Mouse (Mus musculus): ENCODE data around the gene Pgk2. TPM values are rescaled to one million over a fixed set of nuclear protein-coding genes. Genes with fewer than 3 reads are reported as not detected.
"Not testable (repeated sequence)": the region's sequence is repeated elsewhere in the genome, so short reads cannot be mapped to it uniquely, and the experiment has no call there.

Gene Pgk2
- polyA plus RNA-seq (2014; fragmentation: Nextera tagmentation; extraction: Ambion mirVana), result not detected in 2 replicates

DNA sequence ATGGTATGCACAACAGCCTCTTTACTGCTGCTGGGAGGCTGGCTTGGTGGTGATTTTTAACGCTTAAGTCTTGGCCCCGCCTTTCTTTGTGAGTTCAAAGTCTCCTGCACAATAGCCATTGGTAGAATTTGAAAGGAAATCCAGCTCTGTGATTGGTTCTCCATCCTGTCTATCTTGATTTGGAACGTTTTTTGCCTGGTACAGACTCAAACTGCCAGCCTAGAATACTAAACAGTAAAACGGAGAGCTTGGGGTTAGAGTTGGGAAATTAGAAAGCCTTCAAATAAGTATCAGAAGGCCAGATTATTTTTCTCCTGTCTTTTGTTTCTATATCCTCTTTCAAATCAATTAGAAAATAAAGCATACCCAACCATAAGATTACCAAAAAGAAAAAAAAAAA, at the start of gene Pgk2:
Gene Pgk2 (minus strand): TSS at position 101 of the 400 bp plus-strand sequence.
- H3K27me3 ChIP-seq (ENCODE audit: control insufficient read depth, insufficient read depth, low read length), result no peaks in the 10 kb centered on the region
- H3K4me3 ChIP-seq (ENCODE audit: low read length), result no peak within 1 kb of the TSS
- H3K4me2 ChIP-seq (replicated peaks; ENCODE audit: low read depth, low read length), result no peak within 1 kb of the TSS
- 78% methylated on average over 4 of the region's 4 CpGs for WGBS
- H3K4me1 ChIP-seq (ENCODE audit: control insufficient read depth, insufficient read depth, low read length), result no peaks in the 10 kb centered on the region
- no peak for ATAC-seq (ENCODE audit: low FRiP score, low TSS enrichment)
- no peak within 1 kb of the TSS for H3K27ac ChIP-seq (ENCODE audit: low read depth, low read length)
- no peak within 1 kb of the TSS for H3K9ac ChIP-seq (ENCODE audit: low read depth, low read length)
- H3K36me3 ChIP-seq (ENCODE audit: control insufficient read depth, insufficient read depth, low read length), result no peaks in the 10 kb centered on the region
- no peaks in the 10 kb centered on the region for H3K9me3 ChIP-seq (ENCODE audit: control insufficient read depth, low read length)

DNA sequence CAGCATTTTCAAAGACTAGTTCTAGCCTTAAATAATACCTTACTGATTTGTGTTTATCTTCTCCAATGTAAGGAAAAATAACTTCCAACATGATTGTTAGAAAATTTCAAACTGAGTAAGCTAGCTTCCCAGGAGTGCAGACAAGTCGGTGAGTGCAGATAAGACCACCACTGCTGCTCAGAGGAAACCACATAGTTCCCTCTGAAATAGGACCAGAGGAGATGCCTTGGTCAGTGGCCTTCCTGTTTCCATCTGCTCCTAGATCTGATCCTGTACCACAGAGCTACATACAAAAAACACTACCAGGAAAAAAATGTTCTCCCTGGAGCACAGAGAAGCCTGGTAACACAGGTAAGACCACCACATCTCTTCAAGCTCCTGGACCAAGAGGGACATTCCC, 44.0 kb upstream of the Pgk2 start:
- Histone ChIP-seq H3K36me3 (ENCODE audit: control insufficient read depth, insufficient read depth, low read length) (no peaks in the 10 kb centered on the region), H3K4me1 (ENCODE audit: control insufficient read depth, insufficient read depth, low read length) (no peaks in the 10 kb centered on the region), H3K27ac (ENCODE audit: low read depth, low read length) (no peak overlapping the region), H3K4me3 (ENCODE audit: low read length) (no peak overlapping the region), H3K9me3 (ENCODE audit: control insufficient read depth, low read length) (no peaks in the 10 kb centered on the region), H3K9ac (ENCODE audit: low read depth, low read length) (no peak overlapping the region), H3K4me2 (replicated peaks; ENCODE audit: low read depth, low read length) (no peak overlapping the region), H3K27me3 (ENCODE audit: control insufficient read depth, insufficient read depth, low read length) (no peaks in the 10 kb centered on the region)
- WGBS, result 84% methylated on average over 1 of the region's 1 CpGs
- ATAC-seq (ENCODE audit: low FRiP score, low TSS enrichment), result no peak

DNA sequence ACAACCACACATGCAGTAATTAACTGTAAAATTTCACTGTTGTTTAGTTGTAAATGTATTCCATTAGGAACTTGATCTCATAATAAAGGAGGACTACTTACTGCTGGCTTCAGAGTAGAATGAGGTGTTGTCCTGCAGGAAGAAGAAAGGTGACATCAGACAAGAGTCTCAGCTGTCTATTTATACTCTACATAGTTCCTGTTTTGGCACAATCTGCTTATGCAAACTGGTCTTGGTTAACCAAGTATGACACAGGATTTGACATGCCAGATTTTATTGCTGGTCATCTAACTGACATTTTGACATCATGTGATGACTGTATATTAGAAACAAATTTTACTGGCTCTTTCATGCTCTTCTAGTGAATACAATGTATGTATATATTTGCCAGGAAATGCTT, 33.7 kb upstream of the Pgk2 start, which contains the start of gene Crisp3:
Gene Crisp3 (minus strand): TSS at position 154 of the 400 bp plus-strand sequence.
- Histone ChIP-seq H3K4me3 (ENCODE audit: low read length) (no peak within 1 kb of the TSS), H3K36me3 (ENCODE audit: control insufficient read depth, insufficient read depth, low read length) (no peaks in the 10 kb centered on the region), H3K9ac (ENCODE audit: low read depth, low read length) (no peak within 1 kb of the TSS), H3K27me3 (ENCODE audit: control insufficient read depth, insufficient read depth, low read length) (no peaks in the 10 kb centered on the region), H3K9me3 (ENCODE audit: control insufficient read depth, low read length) (no peaks in the 10 kb centered on the region), H3K4me2 (replicated peaks; ENCODE audit: low read depth, low read length) (no peak within 1 kb of the TSS), H3K4me1 (ENCODE audit: control insufficient read depth, insufficient read depth, low read length) (no peaks in the 10 kb centered on the region), H3K27ac (ENCODE audit: low read depth, low read length) (no peak within 1 kb of the TSS)
- ATAC-seq (ENCODE audit: low FRiP score, low TSS enrichment), result no peak

DNA sequence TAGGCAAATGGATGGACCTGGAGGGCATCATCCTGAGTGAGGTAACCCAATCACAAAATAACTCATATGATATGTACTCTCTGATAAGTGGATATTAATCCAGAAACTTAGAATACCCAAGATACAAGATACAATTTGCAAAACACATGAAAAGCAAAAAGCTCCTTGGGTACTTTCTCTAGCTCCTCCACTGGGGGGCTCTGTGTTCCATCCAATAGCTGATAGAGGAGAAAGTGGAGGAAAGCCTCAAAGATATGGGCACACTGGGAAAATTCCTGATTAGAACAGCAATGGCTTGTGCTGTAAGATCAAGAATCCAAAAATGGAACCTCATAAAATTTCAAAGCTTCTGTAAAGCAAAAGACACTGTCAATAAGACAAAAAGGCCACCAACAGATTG, 6.6 kb downstream of the Pgk2 start:
- not testable (repeated sequence) for H3K9me3 ChIP-seq (ENCODE audit: control insufficient read depth, low read length); H3K36me3 ChIP-seq (ENCODE audit: control insufficient read depth, insufficient read depth, low read length); H3K27ac ChIP-seq (ENCODE audit: low read depth, low read length); H3K4me2 ChIP-seq (replicated peaks; ENCODE audit: low read depth, low read length); ATAC-seq (ENCODE audit: low FRiP score, low TSS enrichment); H3K9ac ChIP-seq (ENCODE audit: low read depth, low read length); H3K27me3 ChIP-seq (ENCODE audit: control insufficient read depth, insufficient read depth, low read length); H3K4me1 ChIP-seq (ENCODE audit: control insufficient read depth, insufficient read depth, low read length); H3K4me3 ChIP-seq (ENCODE audit: low read length)

DNA sequence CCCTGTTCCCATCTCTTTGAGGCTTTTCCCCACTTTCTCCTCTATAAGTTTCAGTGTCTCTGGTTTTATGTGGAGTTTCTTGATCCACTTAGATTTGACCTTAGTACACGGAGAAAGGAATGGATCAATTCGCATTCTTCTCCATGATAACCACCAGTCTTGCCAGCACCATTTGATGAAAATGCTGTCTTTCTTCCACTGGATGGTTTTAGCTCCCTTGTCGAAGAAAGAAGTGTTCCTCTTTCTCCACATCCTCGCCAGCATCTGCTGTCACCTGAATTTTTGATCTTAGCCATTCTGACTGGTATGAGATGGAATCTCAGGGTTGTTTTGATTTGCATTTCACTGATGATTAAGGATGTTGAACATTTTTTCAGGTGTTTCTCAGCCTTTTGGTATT, 18.2 kb downstream of the Pgk2 start:
- not testable (repeated sequence) for H3K36me3 ChIP-seq (ENCODE audit: control insufficient read depth, insufficient read depth, low read length); H3K27me3 ChIP-seq (ENCODE audit: control insufficient read depth, insufficient read depth, low read length); H3K4me2 ChIP-seq (replicated peaks; ENCODE audit: low read depth, low read length); H3K9ac ChIP-seq (ENCODE audit: low read depth, low read length); H3K4me1 ChIP-seq (ENCODE audit: control insufficient read depth, insufficient read depth, low read length); H3K4me3 ChIP-seq (ENCODE audit: low read length); H3K9me3 ChIP-seq (ENCODE audit: control insufficient read depth, low read length); ATAC-seq (ENCODE audit: low FRiP score, low TSS enrichment); H3K27ac ChIP-seq (ENCODE audit: low read depth, low read length)
- WGBS, result 85% methylated on average over 4 of the region's 4 CpGs

DNA sequence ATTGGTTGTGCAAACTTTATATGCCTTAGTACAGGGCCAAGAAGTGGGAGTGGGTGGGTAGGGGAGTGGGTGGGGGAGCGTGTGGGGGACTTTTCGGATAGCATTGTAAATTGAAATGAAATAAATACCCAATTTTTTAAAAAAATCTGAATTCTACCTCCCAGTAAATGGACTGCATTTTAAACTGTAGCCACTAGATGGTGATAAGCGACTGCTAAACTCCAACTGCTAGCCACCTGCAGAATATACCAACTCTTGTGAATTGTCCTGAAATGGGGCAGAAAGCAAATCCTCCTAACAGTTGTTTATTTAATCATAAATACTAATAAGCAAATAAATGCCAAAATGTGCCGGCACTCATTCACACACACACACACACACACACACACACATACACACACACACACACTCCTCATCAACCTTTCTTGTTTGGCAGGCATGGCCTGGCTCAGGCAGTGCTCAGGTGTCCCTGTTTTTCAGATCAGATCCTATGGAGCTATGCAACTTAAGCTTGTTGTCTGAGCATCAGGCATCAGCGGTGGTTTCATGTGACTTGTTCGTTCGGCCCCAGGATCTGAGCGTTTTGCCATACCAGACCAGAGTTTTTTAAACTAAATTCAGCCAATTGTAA, 50.6 kb downstream of the Pgk2 start:
- ATAC-seq (ENCODE audit: low FRiP score, low TSS enrichment), result 0 out of 2 replicates have a peak, but pooled peaks have one; percentile 39
- H3K4me3 ChIP-seq (ENCODE audit: low read length); H3K9ac ChIP-seq (ENCODE audit: low read depth, low read length); H3K9me3 ChIP-seq (ENCODE audit: control insufficient read depth, low read length); H3K36me3 ChIP-seq (ENCODE audit: control insufficient read depth, insufficient read depth, low read length); H3K27me3 ChIP-seq (ENCODE audit: control insufficient read depth, insufficient read depth, low read length); H3K27ac ChIP-seq (ENCODE audit: low read depth, low read length); H3K4me2 ChIP-seq (replicated peaks; ENCODE audit: low read depth, low read length); H3K4me1 ChIP-seq (ENCODE audit: control insufficient read depth, insufficient read depth, low read length): not testable (repeated sequence)
- WGBS, result 45% methylated on average over 8 of the region's 8 CpGs

Other genes with a start within 250 kb of the Pgk2 start
- gene AC192777.2, start 113.2 kb downstream of the Pgk2 start, polyA plus RNA-seq (2014; fragmentation: Nextera tagmentation; extraction: Ambion mirVana), result not detected in 2 replicates
- gene Crisp3, start 33.6 kb upstream of the Pgk2 start, polyA plus RNA-seq (2014; fragmentation: Nextera tagmentation; extraction: Ambion mirVana), result not detected in 2 replicates
- not detected in 2 replicates for gene Crisp1, start 110.6 kb upstream of the Pgk2 start, polyA plus RNA-seq (2014; fragmentation: Nextera tagmentation; extraction: Ambion mirVana)